Comparison of ENCODE assay signal across 9 mouse cellular contexts in genomic region chr3:107528401-107529118, GRCm38 (mm10). TPM values are rescaled to one million over a fixed set of nuclear protein-coding genes. Genes with fewer than 3 reads are reported as not detected.
DNase-seq lines count a peak whose midpoint lies in the region; ATAC-seq lines count a peak whose summit lies in the region.
"Had no signal": no experiment of that assay in that cellular context is flagged by ENCODE, and none has a peak within 500 bp of the region (broad histone marks: within the 10 kb centered on the region; RNA-seq: fewer than 3 reads in every experiment).

No protein-coding gene starts in this region.

- ATAC-seq in heart, embryonic 14.5 days (ENCODE audit: insufficient number of reproducible peaks, insufficient read depth, low FRiP score, low read depth), result 0 out of 2 replicates have a peak, but pooled peaks have one; percentile 64

- peak overlapping the region; percentile 59 to 83 for H3K27ac ChIP-seq in heart, embryonic 14.5 days (replicated peaks in 1 of 2; ENCODE audit: control insufficient read depth in 1 of 2, insufficient read depth in 1 of 2, low read depth in 2 of 2, low read length in 2 of 2)
- H3K27ac ChIP-seq: liver, embryonic 15.5 days had no signal

- H3K4me2 ChIP-seq in heart, embryonic 14.5 days (ENCODE audit: low read length), result peak overlapping the region; percentile 59
- H3K4me2 ChIP-seq: liver, embryonic 15.5 days had no signal

- H3K4me3 ChIP-seq in heart, embryonic 14.5 days (ENCODE audit: control insufficient read depth in 1 of 2, insufficient read depth in 1 of 2, low read depth in 1 of 2, low read length in 2 of 2), result no peak overlapping the region
- H3K4me3 ChIP-seq: liver, embryonic 15.5 days had no signal

- intact Hi-C loops in left cerebral cortex, postnatal 36 days (cut with DNase I), result no loop called here

- H3K27me3 ChIP-seq in heart, embryonic 14.5 days (ENCODE audit: control insufficient read depth, insufficient read depth, low read length), result no peaks in the 10 kb centered on the region; the same call in 1 of the 2 replicates
- H3K27me3 ChIP-seq: liver, embryonic 15.5 days had no signal

- H3K9ac ChIP-seq in heart, embryonic 14.5 days (ENCODE audit: low read length), result peak overlapping the region; percentile 60
- H3K9ac ChIP-seq: liver, embryonic 15.5 days had no signal

- H3K36me3 ChIP-seq in heart, embryonic 14.5 days (ENCODE audit: control insufficient read depth, insufficient read depth, low read length), result no peaks in the 10 kb centered on the region
- H3K36me3 ChIP-seq: liver, embryonic 15.5 days had no signal

- peak; percentile 39 to 41 for DNase-seq in adrenal gland, adult (ENCODE audit: inconsistent age in 2 of 2, low spot score in 1 of 2)
- DNase-seq in adrenal gland, adult 18-20 months (ENCODE audit: low spot score in 2 of 2), result no peak
- peak; percentile 90 to 92 for DNase-seq in cerebellum, postnatal 10 days
- DNase-seq in left cerebral cortex, postnatal 36 days (ENCODE audit: low spot score in 2 of 2), result peak; percentile 84 to 87
- DNase-seq in right cerebral cortex, postnatal 36 days (ENCODE audit: low spot score in 2 of 2), result peak; percentile 87 to 94
- no peak for DNase-seq in ovary, postnatal 14 days (ENCODE audit: low spot score)
- no peak for DNase-seq in urinary bladder, postnatal 14 days (ENCODE audit: low spot score)

- no peaks in the 10 kb centered on the region for H3K9me3 ChIP-seq in heart, embryonic 14.5 days (ENCODE audit: control insufficient read depth, low read length)
- H3K9me3 ChIP-seq: liver, embryonic 15.5 days had no signal

- H3K4me1 ChIP-seq in heart, embryonic 14.5 days (ENCODE audit: control insufficient read depth in 2 of 2, insufficient read depth in 2 of 2, low read length in 2 of 2), result peaks cover 13 to 17% of the 10 kb centered on the region in 2 experiments
- H3K4me1 ChIP-seq: liver, embryonic 15.5 days had no signal

- WGBS in heart, embryonic 14.5 days, result 19% methylated on average over 9 of the region's 9 CpGs

RNA-seq across cellular contexts. Expression of gene Slc6a17, which starts 10.7 kb away (rescaled TPM):
- 10 to 100 TPM in 1 of 2 experiments, 1 to 10 TPM in 1; 6.4 to 14.9 TPM for total RNA-seq in adrenal gland, adult 18-20 months (2021)
- 4.5 and 5.2 TPM in 2 replicates for polyA plus RNA-seq in heart, embryonic 14.5 days (2014; fragmentation: Nextera tagmentation; extraction: Ambion mirVana)
- total RNA-seq in left cerebral cortex, postnatal 36 days (2021), result 100 to 1,000 TPM; 377 to 415 TPM

RNA-seq across cellular contexts. Expression of gene Ubl4b, which starts 26.3 kb away (rescaled TPM):
- not detected for total RNA-seq in adrenal gland, adult 18-20 months (2021)
- polyA plus RNA-seq in heart, embryonic 14.5 days (2014; fragmentation: Nextera tagmentation; extraction: Ambion mirVana), result not detected in 2 replicates
- not detected for total RNA-seq in left cerebral cortex, postnatal 36 days (2021)
- polyA plus RNA-seq: liver, embryonic 15.5 days had no signal

Comparison
In these comparisons a context has a peak if more than half of its experiments do, and no peak if none do; other contexts are left out.
1. DNase-seq: peak in adrenal gland, adult (2 of 2), cerebellum, postnatal 10 days (2 of 2), left cerebral cortex, postnatal 36 days (2 of 2) and right cerebral cortex, postnatal 36 days (2 of 2); none in adrenal gland, adult 18-20 months (0 of 2), ovary, postnatal 14 days (single experiment) and urinary bladder, postnatal 14 days (single experiment).
2. RNA of gene Slc6a17, which starts 10.7 kb away (total RNA-seq): 377 to 415 TPM in left cerebral cortex, postnatal 36 days; 6.4 to 14.9 TPM in adrenal gland, adult 18-20 months; every median in the first group is over 10 times any median in the second.